ENCODE assay signal across 8 mouse cellular contexts in genomic region chr11:77606469-77606834, GRCm38 (mm10). TPM values are rescaled to one million over a fixed set of nuclear protein-coding genes. Genes with fewer than 3 reads are reported as not detected.
DNase-seq lines count a peak whose midpoint lies in the region; ATAC-seq and TF ChIP-seq lines count a peak whose summit lies in the region.

No protein-coding gene starts in this region.

- TF ChIP-seq EP300 in heart, adult 2 months (IDR thresholded peaks at IDR 0.05; ENCODE audit: insufficient read depth, low read depth, low read length): no peak

- intact Hi-C loops in heart, adult 2 months (cut with DNase I): loop anchor here (5.0 kb wide), 3 partner anchors 114 to 561 kb away; partner anchors contain the start of genes Git1, Ssh2 and Traf4

- peaks cover 5% of the 10 kb centered on the region; the same call in 1 of the 2 replicates for H3K79me2 ChIP-seq in heart, adult 2 months (replicated peaks; ENCODE audit: control insufficient read depth, insufficient read depth, low read length)

- H3K27me3 ChIP-seq in heart, adult 2 months (ENCODE audit: control insufficient read depth, insufficient read depth, low read length): no peaks in the 10 kb centered on the region
- H3K27me3 ChIP-seq in limb, embryonic 15.5 days: no peaks in the 10 kb centered on the region
- H3K27me3 ChIP-seq in stomach, embryonic 16.5 days (ENCODE audit: control insufficient read depth, insufficient read depth, low read length): no peaks in the 10 kb centered on the region

- WGBS in heart, adult 2 months: 1% methylated on average over 6 of the region's 6 CpGs
- WGBS in limb, embryonic 15.5 days: 5% methylated on average over 6 of the region's 6 CpGs
- 5% methylated on average over 6 of the region's 6 CpGs for WGBS in stomach, embryonic 16.5 days

- peaks cover 9% of the 10 kb centered on the region for H3K4me1 ChIP-seq in heart, adult 2 months (ENCODE audit: control insufficient read depth, insufficient read depth, low read length)
- H3K4me1 ChIP-seq in limb, embryonic 15.5 days: peaks cover 9% of the 10 kb centered on the region; the same call in 1 of the 2 replicates
- peaks cover 11% of the 10 kb centered on the region for H3K4me1 ChIP-seq in stomach, embryonic 16.5 days (ENCODE audit: control insufficient read depth, insufficient read depth, low read length)

- H3K4me2 ChIP-seq in limb, embryonic 15.5 days: peak overlapping the region; percentile 79
- H3K4me2 ChIP-seq in stomach, embryonic 16.5 days (ENCODE audit: low read depth, low read length): peak overlapping the region; percentile 74

- TF ChIP-seq POLR2A in heart, adult 2 months (IDR thresholded peaks at IDR 0.05; ENCODE audit: insufficient read depth, low read depth, low read length): no peak

- H3K36me3 ChIP-seq in heart, adult 2 months (ENCODE audit: control insufficient read depth, insufficient read depth, low read length): peaks cover 23% of the 10 kb centered on the region
- H3K36me3 ChIP-seq in limb, embryonic 15.5 days: no peaks in the 10 kb centered on the region
- no peaks in the 10 kb centered on the region for H3K36me3 ChIP-seq in stomach, embryonic 16.5 days (ENCODE audit: control insufficient read depth, insufficient read depth, low read length)

- ATAC-seq in limb, embryonic 15.5 days (ENCODE audit: insufficient number of reproducible peaks, low FRiP score, low TSS enrichment, low read depth): no peak
- ATAC-seq in stomach, embryonic 16.5 days (ENCODE audit: insufficient read depth, low FRiP score): no peak

- peak overlapping the region; percentile 87 for H3K4me3 ChIP-seq in heart, adult 2 months
- peak overlapping the region; percentile 98 for H3K4me3 ChIP-seq in limb, embryonic 15.5 days
- H3K4me3 ChIP-seq in stomach, embryonic 16.5 days (replicated peaks; ENCODE audit: low read length): peak overlapping the region; percentile 100

- TF ChIP-seq CTCF in heart, adult 2 months (IDR thresholded peaks at IDR 0.05): no peak

- H3K27ac ChIP-seq in heart, adult 2 months: peak overlapping the region; percentile 99
- peak overlapping the region; percentile 97 for H3K27ac ChIP-seq in limb, embryonic 15.5 days
- H3K27ac ChIP-seq in stomach, embryonic 16.5 days (ENCODE audit: low read length): peak overlapping the region; percentile 96

- H3K9ac ChIP-seq in heart, adult 2 months (ENCODE audit: low read depth, low read length): peak overlapping the region; percentile 93
- peak overlapping the region; percentile 99 for H3K9ac ChIP-seq in limb, embryonic 15.5 days
- H3K9ac ChIP-seq in stomach, embryonic 16.5 days (ENCODE audit: low read length): peak overlapping the region; percentile 100

- DNase-seq in heart, adult 2 months: no peak
- no peak for DNase-seq in heart, adult 8-10 months (ENCODE audit: low spot score)
- peak; percentile 23 for DNase-seq in thymus, postnatal 14 days
- no peak for DNase-seq in thymus, postnatal 10 days (ENCODE audit: low spot score in 2 of 2)
- DNase-seq in cerebellum, postnatal 4 days (ENCODE audit: low spot score in 2 of 2): no peak
- DNase-seq in urinary bladder, postnatal 4 days (ENCODE audit: low spot score in 2 of 2): no peak

- H3K9me3 ChIP-seq in limb, embryonic 15.5 days: no peaks in the 10 kb centered on the region
- no peaks in the 10 kb centered on the region for H3K9me3 ChIP-seq in stomach, embryonic 16.5 days (replicated peaks; ENCODE audit: control insufficient read depth, low read length)

RNA-seq across cellular contexts. Expression of gene Taok1, which starts 1.2 kb away (rescaled TPM):
- 10 to 100 TPM; 50.9 to 56.8 TPM for total RNA-seq in heart, adult 2 months (2021)
- polyA plus RNA-seq in heart, adult 2 months (2012; rRNA removed): 7.8 and 18.2 TPM in 2 replicates
- total RNA-seq in heart, adult 8-10 months (2022): 10 to 100 TPM; 48.8 to 61.9 (median 56.1) TPM
- 12.4 and 13.3 TPM in 2 replicates for polyA plus RNA-seq in limb, embryonic 15.5 days (2015; fragmentation: Nextera tagmentation; extraction: Ambion mirVana)
- 11.5 and 12.1 TPM in 2 replicates for polyA plus RNA-seq in stomach, embryonic 16.5 days (2015; fragmentation: Nextera tagmentation; extraction: Ambion mirVana)
